In the genomic region with DNA sequence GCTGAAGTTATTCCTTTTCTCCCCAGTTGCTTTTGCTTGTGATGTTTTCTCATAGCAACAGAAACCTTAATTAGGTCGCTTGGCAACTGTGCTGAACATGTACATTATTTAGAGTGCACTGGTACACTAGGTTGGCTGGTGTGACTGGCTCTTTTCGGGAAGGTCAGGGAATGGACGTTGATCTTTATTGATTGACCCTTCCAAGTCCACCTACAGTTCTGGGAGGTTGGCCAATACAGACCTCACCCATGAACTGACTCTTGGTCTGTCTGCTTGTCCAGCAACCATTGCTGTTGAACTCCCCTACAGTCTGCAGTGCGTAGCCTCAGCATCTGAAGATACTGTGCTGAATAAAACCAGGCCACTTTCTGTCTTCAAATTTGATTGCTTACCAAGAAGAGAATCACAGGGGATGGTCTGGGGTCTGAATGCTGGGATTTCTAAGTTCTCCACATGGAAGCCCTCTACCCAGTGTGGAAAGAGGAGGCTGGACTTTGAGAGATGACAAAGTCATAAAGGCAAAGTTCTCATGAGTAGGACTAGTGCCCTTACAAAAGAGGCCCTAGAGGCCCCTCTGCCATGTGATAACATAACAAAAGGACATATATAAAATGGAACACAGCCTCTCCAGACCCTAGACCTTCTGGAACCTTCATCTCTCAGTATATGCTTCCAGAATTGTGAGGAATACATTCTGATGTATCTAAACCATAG, we compare ENCODE assay signal across 27 mouse cellular contexts. TPM values are rescaled to one million over a fixed set of nuclear protein-coding genes. Genes with fewer than 3 reads are reported as not detected.
"Had no signal": no experiment of that assay in that cellular context is flagged by ENCODE, and none has a peak within 500 bp of the region (broad histone marks: within the 10 kb centered on the region; RNA-seq: fewer than 3 reads in every experiment).

No protein-coding gene starts in this region.

- H3K4me2 ChIP-seq: midbrain, embryonic 12.5 days; midbrain, embryonic 15.5 days; neural tube, embryonic 12.5 days; neural tube, embryonic 15.5 days had no signal

- H3K4me1 ChIP-seq: midbrain, embryonic 12.5 days; midbrain, embryonic 15.5 days; neural tube, embryonic 12.5 days; neural tube, embryonic 15.5 days had no signal

- H3K9me3 ChIP-seq: midbrain, embryonic 12.5 days; midbrain, embryonic 15.5 days; neural tube, embryonic 12.5 days; neural tube, embryonic 15.5 days had no signal

- DNase-seq: kidney, adult 18-20 months; kidney, adult 9 months; lung, adult 2 months; lung, postnatal 14 days; retina, postnatal 1 day; thymus, adult 18-20 months; thymus, postnatal 36 days had no signal

- H3K27me3 ChIP-seq: midbrain, embryonic 12.5 days; midbrain, embryonic 15.5 days; neural tube, embryonic 12.5 days; neural tube, embryonic 15.5 days had no signal

- H3K9ac ChIP-seq: midbrain, embryonic 12.5 days; midbrain, embryonic 15.5 days; neural tube, embryonic 12.5 days; neural tube, embryonic 15.5 days had no signal

- H3K36me3 ChIP-seq: midbrain, embryonic 12.5 days; midbrain, embryonic 15.5 days; neural tube, embryonic 12.5 days; neural tube, embryonic 15.5 days had no signal

- H3K27ac ChIP-seq: macrophage; midbrain, embryonic 12.5 days; midbrain, embryonic 15.5 days; neural tube, embryonic 12.5 days; neural tube, embryonic 15.5 days had no signal

- ATAC-seq: inflammation-experienced regulatory T-cells, adult 6 months; midbrain, embryonic 15.5 days had no signal

- H3K4me3 ChIP-seq: midbrain, embryonic 12.5 days; midbrain, embryonic 15.5 days; neural tube, embryonic 12.5 days; neural tube, embryonic 15.5 days had no signal

RNA-seq across cellular contexts. Expression of gene Gm17662, which starts 40.5 kb away (rescaled TPM):
- total RNA-seq: layer of hippocampus, adult 18-20 months; layer of hippocampus, postnatal 14 days; left cerebral cortex, adult 8-10 months; left cerebral cortex, postnatal 25 days; megakaryocyte, adult 5-6 weeks had no signal
- polyA plus RNA-seq: inflammation-experienced regulatory T-cells, adult 6 months; kidney, embryonic 16.5 days; limb, embryonic 11.5 days; limb, embryonic 14.5 days; lung, adult 2 months; lung, embryonic 16.5 days; macrophage; midbrain, embryonic 12.5 days; midbrain, embryonic 15.5 days; neural tube, embryonic 12.5 days; neural tube, embryonic 15.5 days; small intestine, adult 2 months; spleen, adult 2 months; stomach, embryonic 16.5 days; testis, adult 2 months; urinary bladder, adult 2 months had no signal

RNA-seq across cellular contexts. Expression of gene C8b, which starts 50.6 kb away (rescaled TPM):
- total RNA-seq: layer of hippocampus, adult 18-20 months; megakaryocyte, adult 5-6 weeks had no signal
- polyA plus RNA-seq: inflammation-experienced regulatory T-cells, adult 6 months; limb, embryonic 11.5 days; limb, embryonic 14.5 days; lung, adult 2 months; macrophage; midbrain, embryonic 12.5 days; midbrain, embryonic 15.5 days; neural tube, embryonic 12.5 days; small intestine, adult 2 months; spleen, adult 2 months; urinary bladder, adult 2 months had no signal

RNA-seq across cellular contexts. Expression of gene C8a, which starts 59.5 kb away (rescaled TPM):
- total RNA-seq: layer of hippocampus, adult 18-20 months; layer of hippocampus, postnatal 14 days; left cerebral cortex, postnatal 25 days; megakaryocyte, adult 5-6 weeks had no signal
- polyA plus RNA-seq: inflammation-experienced regulatory T-cells, adult 6 months; limb, embryonic 11.5 days; lung, adult 2 months; macrophage; midbrain, embryonic 12.5 days; midbrain, embryonic 15.5 days; neural tube, embryonic 12.5 days; spleen, adult 2 months; urinary bladder, adult 2 months had no signal
